Mouse (Mus musculus): ENCODE measurements around the gene Hist1h2bb. TPM values are rescaled to one million over a fixed set of nuclear protein-coding genes. Genes with fewer than 3 reads are reported as not detected.
A peak's percentile ranks its signal among the peaks of the same experiment; 100 is the strongest.
"Not testable (repeated sequence)": the region's sequence is repeated elsewhere in the genome, so short reads cannot be mapped to it uniquely, and the experiment has no call there.

Hist1h2bb gene
- polyA plus RNA-seq, 1 experiment from 2014 or later, result 2.1 TPM

DNA sequence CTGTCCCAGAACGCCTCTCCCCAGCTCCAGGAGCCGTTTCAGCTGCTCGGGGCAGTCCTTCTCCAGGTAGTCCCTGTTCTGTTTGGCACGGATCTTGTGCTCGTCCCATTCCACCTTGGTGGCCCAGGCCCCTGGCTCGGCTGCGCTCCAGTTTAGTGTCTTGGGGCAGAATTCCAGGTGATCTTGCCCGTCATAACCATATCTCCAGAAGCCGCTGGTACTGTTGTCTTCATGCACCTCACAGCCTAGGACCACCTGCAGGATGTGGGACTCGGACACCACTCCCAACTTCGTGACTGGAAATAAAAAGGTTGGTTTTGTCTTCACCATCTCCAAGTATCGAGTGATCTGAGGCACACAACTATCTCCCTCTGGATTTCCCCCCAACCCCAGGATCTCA, 39.8 kb upstream of the Hist1h2bb start:
- WGBS, result 92% methylated on average over 12 of the region's 12 CpGs
- no peak overlapping the region for H3K4me3 ChIP-seq (ENCODE audit: low read length)
- no peaks in the 10 kb centered on the region for H3K27me3 ChIP-seq (ENCODE audit: insufficient read depth, low read length)
- no peak overlapping the region for H3K4me2 ChIP-seq (replicated peaks; ENCODE audit: low read depth, low read length)
- no peaks in the 10 kb centered on the region for H3K9me3 ChIP-seq (ENCODE audit: low read length)
- peaks cover 7% of the 10 kb centered on the region; the same call in 1 of the 2 replicates for H3K4me1 ChIP-seq (ENCODE audit: insufficient read depth, low read length)
- no peak for ATAC-seq (ENCODE audit: low FRiP score, low TSS enrichment)
- no peaks in the 10 kb centered on the region for H3K36me3 ChIP-seq (ENCODE audit: insufficient read depth, low read length)
- no peak overlapping the region for H3K27ac ChIP-seq (ENCODE audit: low read length)
- no peak overlapping the region for H3K9ac ChIP-seq (replicated peaks; ENCODE audit: low read length)

DNA sequence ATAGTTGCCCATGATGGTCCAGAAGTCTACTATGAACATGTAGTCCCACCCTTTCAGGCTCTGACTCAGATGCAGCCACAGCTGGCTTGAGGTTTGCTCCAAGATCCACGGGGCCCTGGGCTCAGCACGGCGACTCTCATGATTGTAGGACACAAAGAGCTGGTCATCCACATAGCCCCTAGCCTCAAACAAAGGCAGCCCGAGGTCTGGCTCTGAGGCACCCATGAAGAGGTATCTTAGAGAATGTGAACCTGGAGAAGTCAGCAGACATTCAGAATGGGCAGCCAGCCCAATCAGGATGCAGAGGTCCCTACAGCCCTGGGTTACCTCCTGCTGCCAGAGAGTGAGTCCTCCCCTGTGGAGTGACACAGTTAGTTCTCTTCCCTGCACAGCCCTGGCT, 38.5 kb upstream of the Hist1h2bb start:
- no peak overlapping the region for H3K27ac ChIP-seq (ENCODE audit: low read length)
- WGBS, result 88% methylated on average over 4 of the region's 4 CpGs
- no peak overlapping the region for H3K9ac ChIP-seq (replicated peaks; ENCODE audit: low read length)
- no peaks in the 10 kb centered on the region for H3K36me3 ChIP-seq (ENCODE audit: insufficient read depth, low read length)
- no peak for ATAC-seq (ENCODE audit: low FRiP score, low TSS enrichment)
- no peak overlapping the region for H3K4me3 ChIP-seq (ENCODE audit: low read length)
- no peaks in the 10 kb centered on the region for H3K9me3 ChIP-seq (ENCODE audit: low read length)
- H3K4me2 ChIP-seq (replicated peaks; ENCODE audit: low read depth, low read length), result no peak overlapping the region
- H3K4me1 ChIP-seq (ENCODE audit: insufficient read depth, low read length), result peaks cover 7% of the 10 kb centered on the region; the same call in 1 of the 2 replicates
- H3K27me3 ChIP-seq (ENCODE audit: insufficient read depth, low read length), result no peaks in the 10 kb centered on the region

DNA sequence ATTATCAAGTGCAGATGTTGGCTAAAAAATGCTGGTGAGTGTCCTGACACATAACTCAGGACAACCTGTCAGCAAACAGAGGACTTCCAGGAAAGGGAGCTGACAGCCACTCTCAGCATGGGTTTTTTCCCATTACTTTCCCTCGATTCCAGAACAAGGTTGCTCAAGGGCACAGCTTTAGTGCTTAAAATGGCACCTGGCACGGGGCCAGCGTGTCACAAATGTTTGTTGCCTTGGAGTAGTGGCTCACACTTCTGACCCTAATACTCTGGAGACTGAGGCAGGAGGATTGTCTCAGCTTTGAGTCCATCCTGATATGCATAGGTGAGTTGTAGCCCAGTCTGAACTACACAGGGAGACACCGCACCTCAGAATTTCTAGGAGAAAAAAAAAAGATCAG, 37.9 kb upstream of the Hist1h2bb start:
- peaks cover 7% of the 10 kb centered on the region; the same call in 1 of the 2 replicates for H3K4me1 ChIP-seq (ENCODE audit: insufficient read depth, low read length)
- WGBS, result 74% methylated on average over 4 of the region's 4 CpGs
- ATAC-seq (ENCODE audit: low FRiP score, low TSS enrichment), result no peak
- H3K36me3 ChIP-seq (ENCODE audit: insufficient read depth, low read length), result no peaks in the 10 kb centered on the region
- H3K4me2 ChIP-seq (replicated peaks; ENCODE audit: low read depth, low read length), result no peak overlapping the region
- H3K4me3 ChIP-seq (ENCODE audit: low read length), result no peak overlapping the region
- no peaks in the 10 kb centered on the region for H3K27me3 ChIP-seq (ENCODE audit: insufficient read depth, low read length)
- no peak overlapping the region for H3K27ac ChIP-seq (ENCODE audit: low read length)
- H3K9me3 ChIP-seq (ENCODE audit: low read length), result no peaks in the 10 kb centered on the region
- H3K9ac ChIP-seq (replicated peaks; ENCODE audit: low read length), result no peak overlapping the region

DNA sequence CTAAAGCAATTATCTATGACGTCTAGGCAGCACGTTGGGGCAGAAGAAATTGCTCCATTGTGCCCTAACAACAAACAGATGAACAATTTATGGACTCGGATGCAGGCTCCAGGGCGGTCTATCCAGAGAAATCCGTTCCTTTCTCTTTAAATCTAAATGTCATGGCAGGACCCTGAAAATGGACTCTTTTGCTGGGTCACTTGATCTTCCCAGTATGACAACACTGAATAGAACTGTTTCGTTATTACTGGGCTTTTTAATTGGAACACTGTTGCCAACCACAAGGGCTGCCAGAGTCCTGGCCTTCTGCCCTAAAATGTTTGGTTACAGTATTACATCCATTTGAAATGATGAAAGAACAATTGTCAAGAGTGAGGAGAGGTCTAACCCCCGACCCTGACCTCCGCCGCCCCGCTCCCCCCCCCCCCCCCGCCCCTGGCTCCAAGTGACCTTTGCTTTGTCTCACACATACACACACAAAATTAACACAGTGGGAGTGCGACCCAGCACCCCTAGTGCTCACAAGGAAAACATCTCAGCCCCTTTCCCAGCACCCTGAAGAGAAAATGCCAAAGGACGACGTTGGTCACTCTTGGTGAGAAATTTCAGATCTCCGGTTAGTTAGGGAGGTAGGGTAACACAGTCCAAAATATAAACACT, 36.7 kb upstream of the Hist1h2bb start:
- no peak for ATAC-seq (ENCODE audit: low FRiP score, low TSS enrichment)
- Histone ChIP-seq H3K4me1 (ENCODE audit: insufficient read depth, low read length) (peaks cover 7% of the 10 kb centered on the region; the same call in 1 of the 2 replicates), H3K9ac (replicated peaks; ENCODE audit: low read length) (peak overlapping the region; percentile 67), H3K27ac (ENCODE audit: low read length) (no peak overlapping the region), H3K9me3 (ENCODE audit: low read length) (no peaks in the 10 kb centered on the region), H3K36me3 (ENCODE audit: insufficient read depth, low read length) (no peaks in the 10 kb centered on the region), H3K4me3 (ENCODE audit: low read length) (peak overlapping the region; percentile 50), H3K27me3 (ENCODE audit: insufficient read depth, low read length) (no peaks in the 10 kb centered on the region), H3K4me2 (replicated peaks; ENCODE audit: low read depth, low read length) (peak overlapping the region; percentile 69)
- WGBS, result 26% methylated on average over 13 of the region's 15 CpGs

DNA sequence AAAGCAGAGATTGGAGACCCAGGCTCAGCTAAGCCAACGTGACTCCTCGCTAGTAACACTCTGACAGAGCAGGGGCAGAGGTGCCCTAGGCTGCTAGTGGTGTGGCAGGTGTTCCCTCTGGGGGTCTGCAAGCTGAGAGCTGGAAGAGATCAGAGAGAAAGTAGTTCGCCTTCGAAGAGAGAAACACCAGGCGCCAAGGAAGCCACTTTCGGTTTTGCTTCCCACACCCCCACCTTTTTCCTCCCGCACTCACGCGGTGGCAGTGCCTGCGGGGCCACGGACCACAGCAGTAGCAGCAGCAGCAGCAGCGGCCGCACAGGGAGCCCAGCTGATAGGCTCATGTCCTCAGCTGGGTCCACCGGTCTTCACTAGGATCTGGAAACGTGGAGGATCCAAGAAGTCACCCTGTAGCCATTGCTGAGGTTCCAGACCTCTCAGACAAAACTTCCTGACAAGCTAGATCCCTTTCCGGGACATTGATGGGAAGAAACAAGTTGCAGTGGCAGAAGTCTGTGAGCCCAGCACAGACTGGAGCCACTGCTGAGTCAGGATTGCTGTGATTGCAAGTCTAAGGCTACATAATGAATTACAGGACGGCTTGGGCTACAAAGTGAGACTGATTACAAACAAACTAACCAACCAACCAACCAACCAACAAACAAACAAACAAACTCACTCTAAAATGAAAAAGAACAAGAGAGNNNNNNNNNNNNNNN, 36.0 kb upstream of the Hist1h2bb start, which contains the start of gene Hfe:
TSS of gene Hfe (minus strand) at position 481 of the 716 bp plus-strand sequence.
- WGBS, result 1% methylated on average over 17 of the region's 17 CpGs
- peak within 1 kb of the TSS; percentile 67 for H3K9ac ChIP-seq (replicated peaks; ENCODE audit: low read length)
- H3K4me1 ChIP-seq (ENCODE audit: insufficient read depth, low read length), result peaks cover 7% of the 10 kb centered on the region; the same call in 1 of the 2 replicates
- no peaks in the 10 kb centered on the region for H3K27me3 ChIP-seq (ENCODE audit: insufficient read depth, low read length)
- H3K36me3 ChIP-seq (ENCODE audit: insufficient read depth, low read length), result no peaks in the 10 kb centered on the region
- peak within 1 kb of the TSS; percentile 50 for H3K4me3 ChIP-seq (ENCODE audit: low read length)
- peak; percentile 78 for ATAC-seq (ENCODE audit: low FRiP score, low TSS enrichment)
- H3K4me2 ChIP-seq (replicated peaks; ENCODE audit: low read depth, low read length), result peak within 1 kb of the TSS; percentile 69
- no peak within 1 kb of the TSS; the same call in 1 of the 2 replicates for H3K27ac ChIP-seq (ENCODE audit: low read length)
- no peaks in the 10 kb centered on the region for H3K9me3 ChIP-seq (ENCODE audit: low read length)

DNA sequence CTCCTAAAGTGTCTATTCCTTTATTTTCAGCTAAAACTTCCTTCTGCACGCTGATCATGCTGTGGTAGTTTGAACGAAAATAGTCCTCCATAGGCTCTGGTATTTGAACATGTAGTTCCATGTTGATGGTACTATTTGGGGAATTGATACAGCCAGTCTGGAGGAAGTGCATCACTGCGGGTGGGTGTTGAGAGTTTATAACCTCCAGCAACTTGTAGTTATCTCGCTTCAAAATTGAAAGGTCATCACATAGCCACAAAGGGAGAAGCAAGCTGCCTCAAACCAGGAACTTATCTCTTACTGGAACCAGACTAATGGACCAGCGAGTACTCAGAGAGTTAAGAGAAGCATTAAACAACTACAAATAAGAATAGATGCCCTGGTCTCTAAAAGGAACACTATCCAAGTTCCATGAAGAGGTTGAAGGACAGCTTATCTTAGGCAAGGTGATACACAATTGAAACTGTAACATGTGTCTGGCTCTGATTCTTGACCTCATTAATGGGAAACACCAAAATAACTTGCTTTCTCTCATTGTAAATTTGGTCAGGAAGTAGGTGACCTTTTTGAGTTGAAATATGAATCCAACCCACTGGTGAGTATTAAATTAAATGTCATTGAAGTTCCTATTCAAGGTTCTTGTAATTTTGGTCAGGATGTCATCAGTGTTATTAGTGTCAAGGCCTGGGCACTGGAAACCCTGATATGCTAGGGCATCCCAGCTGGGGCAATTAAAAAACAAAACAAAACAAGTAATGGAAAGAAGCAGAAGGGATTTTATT, 30.1 kb upstream of the Hist1h2bb start:
- H3K4me2 ChIP-seq (replicated peaks; ENCODE audit: low read depth, low read length), result no peak overlapping the region
- no peak overlapping the region for H3K27ac ChIP-seq (ENCODE audit: low read length)
- WGBS, result 87% methylated on average over 5 of the region's 5 CpGs
- no peak overlapping the region for H3K4me3 ChIP-seq (ENCODE audit: low read length)
- H3K36me3 ChIP-seq (ENCODE audit: insufficient read depth, low read length), result no peaks in the 10 kb centered on the region
- H3K4me1 ChIP-seq (ENCODE audit: insufficient read depth, low read length), result no peaks in the 10 kb centered on the region
- no peaks in the 10 kb centered on the region for H3K27me3 ChIP-seq (ENCODE audit: insufficient read depth, low read length)
- no peak overlapping the region for H3K9ac ChIP-seq (replicated peaks; ENCODE audit: low read length)
- no peak for ATAC-seq (ENCODE audit: low FRiP score, low TSS enrichment)
- H3K9me3 ChIP-seq (ENCODE audit: low read length), result no peaks in the 10 kb centered on the region

DNA sequence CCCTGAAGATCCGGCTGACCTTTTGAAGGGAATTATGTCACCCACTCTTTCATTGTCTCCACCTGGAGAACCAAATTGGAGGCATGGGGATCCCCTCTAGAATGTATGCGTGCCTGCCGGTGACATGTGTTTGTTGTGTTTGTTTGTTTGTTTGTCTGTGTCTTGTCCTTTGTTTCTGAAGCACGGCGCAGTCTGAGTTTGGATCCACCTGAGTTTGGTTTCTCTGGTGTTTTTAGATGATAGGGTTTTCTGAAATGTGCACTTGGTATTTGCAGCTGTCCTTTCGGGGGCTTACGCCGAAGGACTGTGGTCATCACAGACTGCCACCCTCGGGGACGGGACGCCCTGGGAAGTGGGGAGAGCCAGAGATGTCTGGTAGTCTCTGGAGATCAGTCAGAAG, 29.4 kb upstream of the Hist1h2bb start:
- 55% methylated on average over 11 of the region's 11 CpGs for WGBS
- no peak for ATAC-seq (ENCODE audit: low FRiP score, low TSS enrichment)

DNA sequence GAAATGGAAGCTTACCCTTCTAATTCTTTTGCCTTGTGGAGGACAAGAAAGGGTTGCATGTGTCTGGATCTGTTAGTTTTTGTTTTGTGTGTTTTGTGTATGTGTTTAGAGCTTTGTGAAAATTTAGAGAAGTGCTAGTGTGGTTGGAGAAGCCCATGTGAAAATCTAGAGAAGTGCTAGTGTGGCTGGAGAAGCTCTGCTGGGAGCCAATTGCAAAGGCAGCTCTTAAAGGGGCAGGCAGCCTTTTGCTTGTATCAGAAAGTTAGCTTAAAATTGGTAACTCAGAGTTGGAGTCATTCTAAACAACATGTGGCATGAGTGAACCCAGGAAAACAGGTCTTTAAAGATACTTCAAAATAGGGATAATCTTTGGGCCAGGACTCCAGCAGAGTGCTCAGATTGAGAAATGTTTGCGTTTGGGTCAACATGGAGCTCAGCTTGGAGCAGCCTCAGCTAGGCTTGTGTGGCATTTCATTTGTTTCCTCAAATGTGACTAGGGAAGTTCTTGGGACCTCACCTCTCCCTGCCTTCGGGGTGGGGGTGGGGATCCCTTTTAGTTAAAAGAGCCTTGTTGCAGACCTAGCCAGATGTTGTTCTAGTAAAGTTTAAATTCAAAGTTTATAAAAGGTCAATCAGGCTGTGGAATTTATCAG, 28.8 kb upstream of the Hist1h2bb start:
- ATAC-seq (ENCODE audit: low FRiP score, low TSS enrichment), result not testable (repeated sequence)
- WGBS, result 28% methylated on average over 2 of the region's 2 CpGs

More for the DNA sequence above, 29.4 kb upstream of the Hist1h2bb start:
- Histone ChIP-seq H3K9me3 (ENCODE audit: low read length) (no peaks in the 10 kb centered on the region), H3K9ac (replicated peaks; ENCODE audit: low read length) (no peak overlapping the region), H3K36me3 (ENCODE audit: insufficient read depth, low read length) (no peaks in the 10 kb centered on the region), H3K4me3 (ENCODE audit: low read length) (no peak overlapping the region), H3K4me1 (ENCODE audit: insufficient read depth, low read length) (no peaks in the 10 kb centered on the region), H3K27ac (ENCODE audit: low read length) (no peak overlapping the region), H3K4me2 (replicated peaks; ENCODE audit: low read depth, low read length) (no peak overlapping the region), H3K27me3 (ENCODE audit: insufficient read depth, low read length) (no peaks in the 10 kb centered on the region)

DNA sequence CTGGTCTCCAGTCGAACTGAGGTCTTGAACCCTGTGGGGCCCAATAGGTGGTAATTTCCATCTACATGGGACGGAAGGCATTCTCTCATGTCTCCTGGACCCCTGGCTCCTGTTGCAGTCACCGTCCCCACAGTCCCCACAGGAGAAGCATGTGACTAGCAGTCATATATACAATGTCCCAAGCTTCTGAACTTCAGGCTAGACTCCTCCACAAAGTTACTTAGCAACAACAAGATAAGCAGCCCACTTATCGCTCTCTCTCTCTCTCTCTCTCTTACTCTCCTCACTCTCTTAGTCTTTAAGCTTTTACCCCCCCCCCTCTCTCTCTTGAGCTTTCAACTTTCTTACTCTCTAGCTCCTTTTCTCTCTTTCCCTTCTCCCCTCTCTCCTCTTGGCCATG, 22.3 kb upstream of the Hist1h2bb start:
- no peak overlapping the region for H3K4me3 ChIP-seq (ENCODE audit: low read length)
- H3K4me2 ChIP-seq (replicated peaks; ENCODE audit: low read depth, low read length), result no peak overlapping the region
- H3K36me3 ChIP-seq (ENCODE audit: insufficient read depth, low read length), result no peaks in the 10 kb centered on the region
- no peaks in the 10 kb centered on the region for H3K27me3 ChIP-seq (ENCODE audit: insufficient read depth, low read length)
- no peak overlapping the region for H3K9ac ChIP-seq (replicated peaks; ENCODE audit: low read length)
- no peaks in the 10 kb centered on the region for H3K4me1 ChIP-seq (ENCODE audit: insufficient read depth, low read length)
- WGBS, result 81% methylated on average over 4 of the region's 4 CpGs
- no peak for ATAC-seq (ENCODE audit: low FRiP score, low TSS enrichment)
- H3K27ac ChIP-seq (ENCODE audit: low read length), result no peak overlapping the region
- H3K9me3 ChIP-seq (ENCODE audit: low read length), result no peaks in the 10 kb centered on the region

More for the DNA sequence above, 28.8 kb upstream of the Hist1h2bb start:
- not testable (repeated sequence) for H3K4me3 ChIP-seq (ENCODE audit: low read length); H3K36me3 ChIP-seq (ENCODE audit: insufficient read depth, low read length); H3K4me1 ChIP-seq (ENCODE audit: insufficient read depth, low read length); H3K27ac ChIP-seq (ENCODE audit: low read length); H3K9ac ChIP-seq (replicated peaks; ENCODE audit: low read length); H3K27me3 ChIP-seq (ENCODE audit: insufficient read depth, low read length); H3K9me3 ChIP-seq (ENCODE audit: low read length); H3K4me2 ChIP-seq (replicated peaks; ENCODE audit: low read depth, low read length)

Data from kidney, embryonic 16.5 days (tissue).